Mouse (Mus musculus) limb, embryonic 11.5 days (tissue): ENCODE measurements around the gene Gpat2. TPM values are rescaled to one million over a fixed set of nuclear protein-coding genes. Genes with fewer than 3 reads are reported as not detected.

Experiments used
- ATAC-seq: fragments of 200-750 bp; cut with Nextera tagmentation; 2 replicates; pipeline ENCODE4 v1.8.0; 2017; ENCODE audit warnings: low read depth; ENCODE audit not compliant: insufficient number of reproducible peaks, low FRiP score, low TSS enrichment
- DNase-seq: peaks from one replicate; pipeline ENCODE4 v3.0.0-alpha.2; 2015; ENCODE audit warnings: low spot score
- H3K27ac ChIP-seq: fragments of 300-500 bp; sonication (generic); replicated peaks from 2 replicates; pipeline ENCODE4 v1.5.1; 2014; ENCODE audit warnings: low read depth, mild to moderate bottlenecking, low read length
- H3K27me3 ChIP-seq: fragments of 300-500 bp; sonication (generic); 2 replicates; pipeline ENCODE4 v1.6.1; 2014; ENCODE audit warnings: mild to moderate bottlenecking, low read length, mixed read lengths; ENCODE audit not compliant: control insufficient read depth, insufficient read depth
- H3K36me3 ChIP-seq: fragments of 300-500 bp; sonication (generic); 2 replicates; pipeline ENCODE4 v1.6.1; 2014; ENCODE audit warnings: mild to moderate bottlenecking, low read length, moderate library complexity, mixed read lengths; ENCODE audit not compliant: control insufficient read depth, insufficient read depth
- H3K4me1 ChIP-seq: fragments of 300-500 bp; sonication (generic); 2 replicates; pipeline ENCODE4 v1.6.1; 2014; ENCODE audit warnings: low read length, mixed read lengths; ENCODE audit not compliant: control insufficient read depth, insufficient read depth
- H3K4me2 ChIP-seq: fragments of 300-500 bp; sonication (generic); 2 replicates; pipeline ENCODE4 v1.6.1; 2014; ENCODE audit warnings: low read depth, mild to moderate bottlenecking, moderate library complexity; ENCODE audit not compliant: severe bottlenecking
- H3K4me3 ChIP-seq: fragments of 300-500 bp; sonication (generic); 2 replicates; pipeline ENCODE4 v1.5.1; 2014; ENCODE audit warnings: low read depth, low read length
- H3K9ac ChIP-seq: fragments of 300-500 bp; sonication (generic); 2 replicates; pipeline ENCODE4 v1.6.1; 2014; ENCODE audit warnings: mild to moderate bottlenecking, low read length
- H3K9me3 ChIP-seq: fragments of 300-500 bp; sonication (generic); 2 replicates; pipeline ENCODE4 v1.6.1; 2016; ENCODE audit warnings: low read length; ENCODE audit not compliant: control insufficient read depth
- WGBS: fragments of 180-500 bp; shearing (Covaris S2); extraction: QIAGEN DNeasy Blood & Tissue Kit; methylation state at CpG from one replicate; pipeline ENCODE4 v1.1.7; 2014; 5-methylcytosine and 5-hydroxymethylcytosine counted together
- polyA plus RNA-seq: library from polyadenylated mRNA; unstranded; fragments of >200 nt; fragmentation: Nextera tagmentation; extraction: Ambion mirVana; gene quantifications from 2 replicates; pipeline ENCODE4 v1.2.1, GENCODE M21; 2014

Gene Gpat2
- polyA plus RNA-seq, 1 experiment from 2014 or later, result not detected

GRCm38 (mm10) chr2:127471281-127471680 is 46.3 kb downstream of the Gpat2 start:
- H3K4me2 ChIP-seq, result no peak overlapping the region
- no peaks in the 10 kb centered on the region for H3K27me3 ChIP-seq
- no peak overlapping the region for H3K27ac ChIP-seq
- no peaks in the 10 kb centered on the region for H3K36me3 ChIP-seq
- no peak overlapping the region for H3K4me3 ChIP-seq
- 89% methylated on average over 8 of the region's 8 CpGs for WGBS
- no peaks in the 10 kb centered on the region for H3K4me1 ChIP-seq
- H3K9me3 ChIP-seq, result no peaks in the 10 kb centered on the region
- ATAC-seq, result no peak
- no peak for DNase-seq
- no peak overlapping the region for H3K9ac ChIP-seq

GRCm38 (mm10) chr2:127472279-127472678 is 47.3 kb downstream of the Gpat2 start:
- no peak overlapping the region for H3K4me3 ChIP-seq
- H3K27ac ChIP-seq, result no peak overlapping the region
- H3K27me3 ChIP-seq, result no peaks in the 10 kb centered on the region
- no peaks in the 10 kb centered on the region for H3K36me3 ChIP-seq
- WGBS, result 73% methylated on average over 3 of the region's 3 CpGs
- DNase-seq, result no peak
- no peaks in the 10 kb centered on the region for H3K9me3 ChIP-seq
- no peak overlapping the region for H3K9ac ChIP-seq
- no peaks in the 10 kb centered on the region for H3K4me1 ChIP-seq
- H3K4me2 ChIP-seq, result no peak overlapping the region
- no peak for ATAC-seq

GRCm38 (mm10) chr2:127479210-127479609 is 54.2 kb downstream of the Gpat2 start:
- no peak overlapping the region for H3K4me3 ChIP-seq
- ATAC-seq, result no peak
- 84% methylated on average over 4 of the region's 4 CpGs for WGBS
- H3K4me2 ChIP-seq, result no peak overlapping the region
- H3K27ac ChIP-seq, result no peak overlapping the region
- peaks cover 47% of the 10 kb centered on the region for H3K27me3 ChIP-seq
- no peaks in the 10 kb centered on the region for H3K9me3 ChIP-seq
- H3K9ac ChIP-seq, result no peak overlapping the region
- H3K36me3 ChIP-seq, result no peaks in the 10 kb centered on the region
- 0 out of 2 replicates have a peak, but pooled peaks cover 5% of the 10 kb centered on the region for H3K4me1 ChIP-seq
- no peak for DNase-seq

- H3K4me2 ChIP-seq, result no peak overlapping the region
- H3K4me3 ChIP-seq, result no peak overlapping the region
- 0 out of 2 replicates have a peak, but pooled peaks cover 5% of the 10 kb centered on the region for H3K4me1 ChIP-seq
- ATAC-seq (no peak), DNase-seq (no peak)
- no peak overlapping the region for H3K9ac ChIP-seq
- WGBS, result 71% methylated on average over 10 of the region's 10 CpGs
- peaks cover 48% of the 10 kb centered on the region for H3K27me3 ChIP-seq
- no peak overlapping the region for H3K27ac ChIP-seq
- no peaks in the 10 kb centered on the region for H3K36me3 ChIP-seq
- H3K9me3 ChIP-seq, result no peaks in the 10 kb centered on the region
Observed at GRCm38 (mm10) chr2:127479763-127480162, 54.8 kb downstream of the Gpat2 start.

GRCm38 (mm10) chr2:127481841-127482532 is 57.0 kb downstream of the Gpat2 start:
- peak overlapping the region; percentile 54 for H3K4me3 ChIP-seq
- peak; percentile 58 for ATAC-seq
- no peaks in the 10 kb centered on the region for H3K36me3 ChIP-seq
- H3K4me1 ChIP-seq, result 0 out of 2 replicates have a peak, but pooled peaks cover 5% of the 10 kb centered on the region
- WGBS, result under 1% methylated on average over 55 of the region's 59 CpGs
- no peak overlapping the region for H3K27ac ChIP-seq
- DNase-seq, result peak; percentile 53
- H3K9ac ChIP-seq, result peak overlapping the region; percentile 52
- H3K4me2 ChIP-seq, result peak overlapping the region; percentile 93
- peaks cover 50% of the 10 kb centered on the region for H3K27me3 ChIP-seq
- H3K9me3 ChIP-seq, result no peaks in the 10 kb centered on the region

GRCm38 (mm10) chr2:127482533-127482911 is 57.5 kb downstream of the Gpat2 start:
- H3K27ac ChIP-seq, result no peak overlapping the region
- H3K36me3 ChIP-seq, result no peaks in the 10 kb centered on the region
- H3K9ac ChIP-seq, result peak overlapping the region; percentile 52
- peak overlapping the region; percentile 93 for H3K4me2 ChIP-seq
- H3K4me1 ChIP-seq, result 0 out of 2 replicates have a peak, but pooled peaks cover 5% of the 10 kb centered on the region
- ATAC-seq, result peak; percentile 58
- peaks cover 50% of the 10 kb centered on the region for H3K27me3 ChIP-seq
- H3K9me3 ChIP-seq, result no peaks in the 10 kb centered on the region
- peak overlapping the region; percentile 54 for H3K4me3 ChIP-seq
- under 1% methylated on average over 21 of the region's 21 CpGs for WGBS
- peak; percentile 80 for DNase-seq

- Histone ChIP-seq H3K36me3 (no peaks in the 10 kb centered on the region), H3K9ac (no peak overlapping the region), H3K27me3 (peaks cover 50% of the 10 kb centered on the region), H3K4me2 (peak overlapping the region; percentile 93), H3K4me3 (peak overlapping the region; percentile 54), H3K4me1 (0 out of 2 replicates have a peak, but pooled peaks cover 5% of the 10 kb centered on the region), H3K9me3 (no peaks in the 10 kb centered on the region), H3K27ac (no peak overlapping the region)
- DNase-seq, result peak; percentile 32
- 0% methylated on average over 20 of the region's 21 CpGs for WGBS
- no peak for ATAC-seq
Observed at GRCm38 (mm10) chr2:127483001-127483400, 58.0 kb downstream of the Gpat2 start.

- ATAC-seq (peak; percentile 49; the same call in 1 of the 2 replicates), DNase-seq (peak; percentile 79)
- peaks cover 48% of the 10 kb centered on the region for H3K27me3 ChIP-seq
- no peak overlapping the region for H3K27ac ChIP-seq
- H3K4me1 ChIP-seq, result 0 out of 2 replicates have a peak, but pooled peaks cover 5% of the 10 kb centered on the region
- H3K9me3 ChIP-seq, result no peaks in the 10 kb centered on the region
- H3K4me3 ChIP-seq, result peak overlapping the region; percentile 7; the same call in 1 of the 2 replicates
- WGBS, result 8% methylated on average over 19 of the region's 19 CpGs
- no peak overlapping the region for H3K9ac ChIP-seq
- H3K36me3 ChIP-seq, result no peaks in the 10 kb centered on the region
- peak overlapping the region; percentile 38; the same call in 1 of the 2 replicates for H3K4me2 ChIP-seq
Observed at GRCm38 (mm10) chr2:127484476-127485170, 59.6 kb downstream of the Gpat2 start.
